Mouse (Mus musculus): ENCODE results near the gene BC051019.

GRCm38 (mm10) chr7:109772251-109772650, 48.6 kb upstream of the BC051019 start:
- TF ChIP-seq EP300 (optimal IDR thresholded peaks at IDR 0.05) (no peak), CTCF (IDR thresholded peaks at IDR 0.05; ENCODE audit: low read depth) (no peak)

Measured in stomach, postnatal 0 days (tissue).